Mouse (Mus musculus): ENCODE measurements around the gene Ccl2. TPM values are rescaled to one million over a fixed set of nuclear protein-coding genes. Genes with fewer than 3 reads are reported as not detected.

Gene Ccl2
- total RNA-seq, 2 experiments from 2014 or later: not detected

Other genes starting within 250 kb of the Ccl2 start
- under 1 TPM; 0.12 to 0.15 TPM for gene 5530401A14Rik, start 174.9 kb upstream of the Ccl2 start, total RNA-seq (2021)
- 10 to 100 TPM; 58.4 to 61.0 TPM for gene Asic2, start 67.1 kb upstream of the Ccl2 start, total RNA-seq (2021)
- not detected for gene Gm17268, start 3.0 kb downstream of the Ccl2 start, total RNA-seq (2021)
- not detected for gene Ccl7, start 10.1 kb downstream of the Ccl2 start, total RNA-seq (2021)
- under 1 TPM; 0.34 to 0.35 TPM for gene Ccl11, start 22.3 kb downstream of the Ccl2 start, total RNA-seq (2021)
- gene Ccl12, start 66.3 kb downstream of the Ccl2 start, total RNA-seq (2021): not detected
- not detected for gene Ccl8, start 79.6 kb downstream of the Ccl2 start, total RNA-seq (2021)